Mouse (Mus musculus) thymus, adult 2 months (tissue): ENCODE results near the gene Cckar.

Experiments
- CTCF ChIP-seq: fragments of 200-500 bp; IDR thresholded peaks from 2 replicates; pipeline ENCODE4 v1.5.1; 2012; ENCODE audit warnings: mild to moderate bottlenecking, control low read depth, low read length, moderate library complexity, borderline replicate concordance; ENCODE audit not compliant: control insufficient read depth, poor library complexity, insufficient read depth; ENCODE audit errors: extremely low read depth
- POLR2A ChIP-seq: fragments of 200-500 bp; IDR thresholded peaks from 2 replicates; pipeline ENCODE4 v1.6.1; 2012; ENCODE audit warnings: mild to moderate bottlenecking, low read length, control low read depth, moderate library complexity; ENCODE audit not compliant: control insufficient read depth, poor library complexity, insufficient read depth; ENCODE audit errors: extremely low read depth

- TF ChIP-seq CTCF (no peak), POLR2A (no peak)
These were observed 686 bp upstream of the Cckar start for GRCm38 (mm10) chr5:53708191-53708590.
